Mouse (Mus musculus): ENCODE data around the gene Gnptg. TPM values are rescaled to one million over a fixed set of nuclear protein-coding genes. Genes with fewer than 3 reads are reported as not detected.

The Gnptg gene
- polyA plus RNA-seq (2012) = 1.3 and 2.1 TPM in 2 replicates

DNA sequence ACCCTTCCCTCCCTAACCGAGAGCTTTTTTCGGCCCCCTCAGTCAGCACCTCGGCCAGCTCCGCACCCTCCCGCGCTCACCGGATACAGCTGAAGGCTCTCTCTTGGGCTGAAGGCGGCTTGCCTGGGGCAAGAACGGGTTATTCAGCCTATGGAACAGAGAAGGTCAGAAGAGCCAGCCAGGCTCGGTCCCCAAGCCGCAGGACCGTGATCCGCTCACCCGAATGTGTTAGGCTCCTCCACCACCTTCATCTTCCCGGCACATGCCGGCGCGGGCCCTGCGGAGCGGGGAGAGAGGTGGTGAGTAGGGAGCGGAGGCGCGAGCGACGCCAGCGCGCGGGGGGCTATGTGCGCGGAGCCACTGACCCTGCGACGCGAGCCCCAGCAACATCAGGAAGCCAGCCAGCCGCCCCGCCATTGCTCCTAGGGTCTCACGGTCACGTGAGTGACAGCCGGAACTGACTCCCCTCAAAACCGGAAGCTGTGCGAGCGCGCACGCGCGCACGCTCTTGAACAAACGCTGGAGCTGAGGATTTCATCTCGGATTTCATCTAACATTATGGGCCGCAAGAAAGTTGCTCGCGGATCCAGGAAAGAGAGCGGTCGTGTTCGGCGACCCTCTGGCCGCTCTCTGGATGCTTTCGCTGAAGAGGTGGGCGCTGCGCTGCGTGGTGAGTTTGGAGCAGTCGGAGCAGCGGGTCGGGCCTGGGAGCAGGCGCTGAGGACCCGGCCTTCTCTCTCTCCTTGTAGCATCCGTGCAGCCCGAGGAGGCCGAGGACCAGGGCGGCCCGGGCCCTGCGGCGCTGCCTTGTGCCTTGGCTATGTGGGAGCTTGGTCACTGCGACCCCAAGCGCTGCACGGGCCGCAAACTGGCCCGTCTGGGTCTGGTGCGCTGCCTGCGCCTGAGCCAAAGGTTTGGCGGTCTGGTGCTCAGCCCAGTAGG lies at the start of gene Gnptg, which contains the start of gene Tsr3:
Gene Gnptg (minus strand): TSS at position 430 of the 942 bp plus-strand sequence.
Gene Tsr3 (plus strand): TSS at position 476 of the 942 bp plus-strand sequence.
- H3K9me3 ChIP-seq (ENCODE audit: control insufficient read depth, low read length) = no peaks in the 10 kb centered on the region
- TF ChIP-seq GATA1 (IDR thresholded peaks at IDR 0.05; ENCODE audit: low read length) (no peak), TAL1 (IDR thresholded peaks at IDR 0.05; ENCODE audit: low read length) (no peak)
- H3K27me3 ChIP-seq (ENCODE audit: control insufficient read depth) = no peaks in the 10 kb centered on the region
- peak within 1 kb of the TSS; percentile 88 for H3K4me3 ChIP-seq (replicated peaks)
- H3K4me1 ChIP-seq (ENCODE audit: control insufficient read depth) = peaks cover 38% of the 10 kb centered on the region
- H3K36me3 ChIP-seq (ENCODE audit: control insufficient read depth) = peaks cover 47% of the 10 kb centered on the region

- Histone ChIP-seq H3K36me3 (ENCODE audit: control insufficient read depth) (no peaks in the 10 kb centered on the region), H3K27me3 (ENCODE audit: control insufficient read depth) (no peaks in the 10 kb centered on the region), H3K9me3 (ENCODE audit: control insufficient read depth, low read length) (no peaks in the 10 kb centered on the region), H3K4me3 (replicated peaks) (no peak overlapping the region), H3K4me1 (ENCODE audit: control insufficient read depth) (no peaks in the 10 kb centered on the region; the same call in 1 of the 2 replicates)
- no peak for TF ChIP-seq GATA1 (IDR thresholded peaks at IDR 0.05; ENCODE audit: low read length)
- no peak for TF ChIP-seq TAL1 (IDR thresholded peaks at IDR 0.05; ENCODE audit: low read length)
These were observed 48.9 kb upstream of the Gnptg start for GRCm38 (mm10) chr17:25288842-25289241.

GRCm38 (mm10) chr17:25285033-25285432 lies 45.1 kb upstream of the Gnptg start:
- no peaks in the 10 kb centered on the region for H3K9me3 ChIP-seq (ENCODE audit: control insufficient read depth, low read length)
- H3K36me3 ChIP-seq (ENCODE audit: control insufficient read depth) = no peaks in the 10 kb centered on the region
- no peak overlapping the region for H3K4me3 ChIP-seq (replicated peaks)
- peaks cover 9% of the 10 kb centered on the region for H3K4me1 ChIP-seq (ENCODE audit: control insufficient read depth)
- no peaks in the 10 kb centered on the region for H3K27me3 ChIP-seq (ENCODE audit: control insufficient read depth)
- no peak for TF ChIP-seq TAL1 (IDR thresholded peaks at IDR 0.05; ENCODE audit: low read length)
- no peak for TF ChIP-seq GATA1 (IDR thresholded peaks at IDR 0.05; ENCODE audit: low read length)

DNA sequence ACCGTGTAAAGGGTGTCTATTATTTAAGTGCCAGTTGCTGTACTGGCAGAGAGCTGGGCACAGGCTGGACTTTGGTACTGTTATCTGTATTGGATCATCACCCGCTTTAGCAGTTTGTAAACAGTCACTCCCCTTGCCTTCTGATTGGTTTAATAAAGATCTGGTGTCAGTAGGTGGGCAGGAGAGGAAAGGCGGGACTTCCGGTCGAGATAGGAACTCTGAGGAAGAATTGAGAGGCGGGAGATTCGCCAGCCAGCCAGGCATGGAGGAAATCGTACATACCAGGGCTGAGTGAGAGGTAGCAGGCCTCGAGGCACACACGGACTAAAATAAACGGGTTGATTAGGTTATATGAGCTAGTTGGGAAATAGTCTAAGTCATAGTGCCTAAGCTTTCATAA lies 42.2 kb upstream of the Gnptg start:
- no peaks in the 10 kb centered on the region for H3K36me3 ChIP-seq (ENCODE audit: control insufficient read depth)
- no peaks in the 10 kb centered on the region for H3K9me3 ChIP-seq (ENCODE audit: control insufficient read depth, low read length)
- peak overlapping the region; percentile 52 for H3K4me3 ChIP-seq (replicated peaks)
- peaks cover 3% of the 10 kb centered on the region; the same call in 1 of the 2 replicates for H3K27me3 ChIP-seq (ENCODE audit: control insufficient read depth)
- peak; percentile 47; the same call in 1 of the 2 replicates for TF ChIP-seq GATA1 (IDR thresholded peaks at IDR 0.05; ENCODE audit: low read length)
- TF ChIP-seq TAL1 (IDR thresholded peaks at IDR 0.05; ENCODE audit: low read length) = no peak
- H3K4me1 ChIP-seq (ENCODE audit: control insufficient read depth) = peaks cover 9% of the 10 kb centered on the region

DNA sequence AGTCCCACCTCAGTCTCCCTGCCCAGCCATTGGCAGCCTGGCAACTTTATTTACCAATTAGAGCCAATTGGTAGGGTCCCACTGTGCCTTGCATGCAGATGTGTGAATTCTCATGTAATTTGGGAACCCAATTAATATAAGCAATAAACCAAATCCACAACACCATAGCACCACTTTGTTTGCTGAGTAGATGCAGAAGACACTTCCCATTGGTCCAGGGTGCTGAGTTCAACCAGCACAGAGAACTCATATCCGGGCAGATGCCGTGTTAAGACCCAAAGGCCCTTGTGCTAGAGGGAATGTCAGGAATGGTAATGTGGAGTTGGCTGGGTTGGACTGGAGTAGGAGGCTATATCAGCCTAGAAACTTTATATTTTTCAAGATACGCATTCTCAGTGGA lies 35.9 kb upstream of the Gnptg start:
- TF ChIP-seq GATA1 (IDR thresholded peaks at IDR 0.05; ENCODE audit: low read length) = no peak
- TF ChIP-seq TAL1 (IDR thresholded peaks at IDR 0.05; ENCODE audit: low read length) = no peak
- Histone ChIP-seq H3K4me3 (replicated peaks) (no peak overlapping the region), H3K27me3 (ENCODE audit: control insufficient read depth) (peaks cover 3% of the 10 kb centered on the region; the same call in 1 of the 2 replicates), H3K36me3 (ENCODE audit: control insufficient read depth) (peaks cover 13% of the 10 kb centered on the region), H3K4me1 (ENCODE audit: control insufficient read depth) (peaks cover 28% of the 10 kb centered on the region), H3K9me3 (ENCODE audit: control insufficient read depth, low read length) (no peaks in the 10 kb centered on the region)

- Histone ChIP-seq H3K9me3 (ENCODE audit: control insufficient read depth, low read length) (no peaks in the 10 kb centered on the region), H3K36me3 (ENCODE audit: control insufficient read depth) (peaks cover 24% of the 10 kb centered on the region), H3K4me3 (replicated peaks) (peak within 1 kb of the TSS; percentile 86), H3K4me1 (ENCODE audit: control insufficient read depth) (peaks cover 38% of the 10 kb centered on the region), H3K27me3 (ENCODE audit: control insufficient read depth) (peaks cover 3% of the 10 kb centered on the region; the same call in 1 of the 2 replicates)
- no peak for TF ChIP-seq TAL1 (IDR thresholded peaks at IDR 0.05; ENCODE audit: low read length)
- TF ChIP-seq GATA1 (IDR thresholded peaks at IDR 0.05; ENCODE audit: low read length) = no peak
These were observed 34.8 kb upstream of the Gnptg start, which contains the start of gene Ube2i for GRCm38 (mm10) chr17:25274571-25275346. Gene Ube2i, minus strand, starts transcription at chr17:25274622.

DNA sequence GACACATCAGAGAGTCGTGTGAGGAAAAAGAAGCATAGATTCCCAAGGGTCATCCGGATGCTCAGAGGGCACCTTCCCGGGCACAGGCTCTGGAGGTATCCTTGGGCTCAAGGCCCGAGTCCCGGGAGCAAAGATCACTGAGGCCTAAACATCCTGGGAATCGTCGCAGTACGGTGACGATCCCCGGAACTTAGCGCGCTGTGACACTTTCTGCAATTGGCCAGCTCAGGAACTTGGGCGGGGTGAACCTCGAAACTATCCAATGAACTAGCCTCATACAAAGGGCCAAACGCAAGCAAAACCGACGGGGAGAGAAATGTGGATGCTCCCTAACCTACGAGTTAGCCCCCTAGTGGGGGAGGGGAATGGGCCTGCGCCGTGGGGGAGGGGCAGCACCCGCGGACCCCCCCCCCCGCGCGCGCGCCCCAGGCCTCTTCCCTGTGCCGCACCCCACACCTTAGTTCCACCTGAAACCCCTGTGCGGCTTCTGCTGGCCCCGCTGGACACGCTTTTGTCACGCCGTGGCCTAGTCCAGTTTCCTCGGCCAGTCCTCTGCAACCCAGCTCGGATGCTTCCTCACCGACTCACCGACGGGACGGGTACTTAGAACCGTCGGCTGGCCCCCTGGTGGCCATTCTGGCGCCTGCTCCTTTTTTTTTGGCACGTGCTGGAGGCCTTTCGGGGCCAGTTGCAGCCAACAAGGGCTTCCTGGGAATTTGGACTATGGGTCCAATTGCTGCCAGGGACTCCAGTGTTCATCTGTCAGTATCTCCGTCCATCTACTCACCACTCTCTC lies 34.0 kb upstream of the Gnptg start:
- TF ChIP-seq TAL1 (IDR thresholded peaks at IDR 0.05; ENCODE audit: low read length) (no peak), GATA1 (IDR thresholded peaks at IDR 0.05; ENCODE audit: low read length) (no peak)
- peak overlapping the region; percentile 86 for H3K4me3 ChIP-seq (replicated peaks)
- H3K36me3 ChIP-seq (ENCODE audit: control insufficient read depth) = peaks cover 32% of the 10 kb centered on the region
- peaks cover 45% of the 10 kb centered on the region for H3K4me1 ChIP-seq (ENCODE audit: control insufficient read depth)
- H3K9me3 ChIP-seq (ENCODE audit: control insufficient read depth, low read length) = no peaks in the 10 kb centered on the region
- H3K27me3 ChIP-seq (ENCODE audit: control insufficient read depth) = no peaks in the 10 kb centered on the region

DNA sequence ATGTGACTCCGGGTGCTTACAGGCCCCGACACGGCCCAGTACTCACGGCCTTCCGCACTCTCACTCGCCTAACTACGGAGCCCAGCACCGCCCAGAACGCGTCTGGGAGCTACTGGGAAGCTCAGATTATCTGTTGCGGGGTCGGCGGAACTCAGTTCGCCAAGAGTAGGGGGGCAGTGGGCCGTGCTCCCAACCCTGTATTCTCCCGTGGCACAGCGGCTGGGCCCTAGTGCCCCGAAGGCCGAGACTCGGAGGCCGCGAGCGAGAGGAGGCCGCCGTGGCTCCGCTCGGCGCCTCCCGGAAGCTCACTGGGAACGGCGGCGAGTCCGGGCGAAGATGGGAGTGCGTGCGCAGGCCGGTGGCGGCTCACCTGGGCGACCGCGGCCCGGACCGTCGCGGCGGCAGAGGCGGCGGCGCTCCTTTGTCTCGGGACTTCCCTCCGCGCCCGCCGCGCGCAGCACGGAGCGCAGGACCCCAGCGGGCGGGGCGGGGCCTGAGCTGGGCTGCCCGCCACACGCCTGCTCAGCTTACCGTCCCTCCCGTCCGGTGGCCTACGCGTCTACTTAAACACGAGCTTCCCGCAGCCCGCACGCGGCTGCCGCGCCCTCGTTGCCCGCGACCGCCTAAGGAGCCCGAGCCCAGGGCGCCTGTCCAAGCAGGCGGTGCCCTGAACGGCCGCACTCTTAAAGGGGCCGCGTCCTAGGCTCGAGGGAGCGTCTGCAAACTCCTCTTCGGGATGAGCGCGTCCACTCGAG lies 33.2 kb upstream of the Gnptg start:
- TF ChIP-seq TAL1 (IDR thresholded peaks at IDR 0.05; ENCODE audit: low read length) = no peak
- no peak for TF ChIP-seq GATA1 (IDR thresholded peaks at IDR 0.05; ENCODE audit: low read length)
- peaks cover 45% of the 10 kb centered on the region for H3K4me1 ChIP-seq (ENCODE audit: control insufficient read depth)
- peak overlapping the region; percentile 86 for H3K4me3 ChIP-seq (replicated peaks)
- H3K9me3 ChIP-seq (ENCODE audit: control insufficient read depth, low read length) = no peaks in the 10 kb centered on the region
- H3K27me3 ChIP-seq (ENCODE audit: control insufficient read depth) = no peaks in the 10 kb centered on the region
- peaks cover 40% of the 10 kb centered on the region for H3K36me3 ChIP-seq (ENCODE audit: control insufficient read depth)
